Mouse (Mus musculus) hindlimb bud, embryonic 11.5 days (tissue): ENCODE results near the gene Ugt1a10.
"Not testable (repeated sequence)": the region's sequence is repeated elsewhere in the genome, so short reads cannot be mapped to it uniquely, and the experiment has no call there.

Experiments
- DNase-seq: peaks from one replicate; pipeline ENCODE4 v3.0.0-alpha.2; 2012; ENCODE audit warnings: low read depth, low spot score; ENCODE audit errors: extremely low spot score

Gene Ugt1a10

DNA sequence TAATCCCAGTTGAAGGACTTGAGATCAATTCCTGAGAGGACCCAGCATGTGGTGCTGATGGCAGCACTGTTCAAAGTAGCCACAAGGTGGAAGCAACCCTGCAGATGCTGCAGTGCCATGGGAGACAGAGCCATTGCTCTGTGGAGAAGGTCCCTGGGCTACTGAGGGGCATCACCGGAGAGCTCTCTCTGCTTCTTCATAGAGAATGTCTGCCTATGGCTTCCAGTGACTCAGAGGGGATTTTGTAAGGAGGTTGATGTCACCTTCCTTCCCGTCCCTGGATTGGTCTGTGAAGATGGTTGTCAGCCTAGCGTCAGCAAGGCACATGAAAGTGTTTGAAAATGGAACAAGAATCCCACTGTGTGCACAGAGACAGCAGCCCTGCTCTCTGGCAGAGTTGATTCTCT lies 39.1 kb downstream of the Ugt1a10 start:
- DNase-seq = not testable (repeated sequence)

DNA sequence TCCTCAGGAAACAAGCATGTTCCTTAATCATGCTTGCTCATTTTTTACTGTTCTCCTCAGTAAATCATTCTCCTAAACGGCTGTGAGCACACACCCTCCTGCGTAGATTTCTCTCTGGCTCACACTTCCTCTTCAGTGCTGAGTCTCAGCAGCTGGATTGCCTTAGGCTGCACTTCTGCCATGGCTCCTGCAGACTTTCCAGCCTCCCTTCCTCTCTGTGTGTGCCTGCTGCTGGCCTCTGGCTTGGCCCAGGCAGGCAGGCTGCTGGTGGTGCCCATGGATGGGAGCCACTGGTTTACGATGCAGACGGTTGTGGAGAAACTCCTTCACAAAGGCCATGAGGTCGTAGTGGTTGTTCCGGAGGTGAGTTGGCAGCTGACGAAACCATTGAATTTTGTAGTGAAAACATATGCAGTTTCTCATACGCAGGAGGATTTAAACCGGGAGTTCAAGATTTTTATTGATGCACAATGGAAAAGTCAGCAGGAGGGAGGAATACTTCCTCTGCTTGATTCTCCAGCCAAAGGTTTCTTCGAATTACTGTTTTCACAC lies 39.8 kb downstream of the Ugt1a10 start, which contains the start of gene Ugt1a7c:
Gene Ugt1a7c, plus strand, starts transcription at position 122 of the 552 bp plus-strand sequence.
- peak; percentile 24 for DNase-seq

DNA sequence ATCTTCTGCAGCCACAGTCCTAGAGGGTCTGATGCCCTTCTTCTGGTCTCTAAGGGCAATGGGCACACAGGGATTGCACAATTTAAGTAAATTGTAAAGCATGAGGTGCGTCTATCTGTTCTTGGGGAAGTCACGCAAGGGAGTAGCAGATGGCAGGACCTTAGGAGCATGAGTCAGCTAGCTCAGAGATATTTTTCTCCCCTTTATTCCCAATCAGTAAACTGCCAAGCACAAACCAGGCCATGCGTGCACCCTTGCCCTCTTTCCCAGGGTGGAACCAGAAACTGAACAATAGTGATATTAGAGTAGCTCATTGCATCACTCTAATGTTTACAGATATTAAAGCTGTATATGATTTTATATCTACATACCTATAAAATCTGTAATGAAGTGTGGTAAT lies 43.4 kb downstream of the Ugt1a10 start:
- DNase-seq = not testable (repeated sequence)

DNA sequence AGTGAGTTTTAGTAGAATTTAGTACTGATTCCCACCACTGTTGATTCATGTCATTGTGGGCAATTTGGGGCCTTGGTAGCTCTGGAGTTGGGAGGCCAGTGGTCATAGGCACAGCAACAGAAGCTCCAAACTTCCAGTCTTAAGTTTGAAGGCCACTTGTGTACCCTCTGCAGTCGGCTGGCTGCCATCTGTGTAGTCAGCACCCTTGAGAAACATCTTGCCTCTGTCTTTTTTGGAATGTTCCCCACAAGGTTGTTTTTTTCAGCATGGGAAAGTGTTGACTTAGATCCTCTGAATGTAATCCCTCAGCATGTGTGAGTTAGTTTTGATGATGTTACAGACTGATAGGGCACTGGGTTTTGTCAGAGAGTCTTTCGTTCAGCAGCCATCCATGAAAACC lies 44.5 kb downstream of the Ugt1a10 start:
- not testable (repeated sequence) for DNase-seq

DNA sequence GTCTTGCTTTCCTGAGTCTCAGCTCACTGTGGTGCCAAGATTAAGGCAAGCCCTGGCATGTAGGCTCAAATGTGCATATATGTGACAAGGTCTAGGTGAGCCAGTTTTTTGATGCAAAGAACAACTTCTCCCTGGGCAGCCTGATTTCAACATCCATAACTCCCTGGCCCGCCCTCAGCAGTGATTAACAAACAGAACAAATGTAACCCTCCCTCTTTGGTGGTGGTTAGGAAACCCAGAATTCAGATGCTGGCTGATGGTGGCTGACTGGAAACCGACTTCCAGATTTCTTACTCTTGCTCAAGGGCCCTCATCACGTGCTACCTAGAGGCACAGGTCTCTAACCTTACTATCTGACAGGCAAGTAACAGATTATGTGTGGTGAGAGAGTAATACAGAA lies 47.8 kb downstream of the Ugt1a10 start, which contains the start of gene Ugt1a6b:
Gene Ugt1a6b, plus strand, starts transcription at position 234 of the 400 bp plus-strand sequence.
- DNase-seq = not testable (repeated sequence)

DNA sequence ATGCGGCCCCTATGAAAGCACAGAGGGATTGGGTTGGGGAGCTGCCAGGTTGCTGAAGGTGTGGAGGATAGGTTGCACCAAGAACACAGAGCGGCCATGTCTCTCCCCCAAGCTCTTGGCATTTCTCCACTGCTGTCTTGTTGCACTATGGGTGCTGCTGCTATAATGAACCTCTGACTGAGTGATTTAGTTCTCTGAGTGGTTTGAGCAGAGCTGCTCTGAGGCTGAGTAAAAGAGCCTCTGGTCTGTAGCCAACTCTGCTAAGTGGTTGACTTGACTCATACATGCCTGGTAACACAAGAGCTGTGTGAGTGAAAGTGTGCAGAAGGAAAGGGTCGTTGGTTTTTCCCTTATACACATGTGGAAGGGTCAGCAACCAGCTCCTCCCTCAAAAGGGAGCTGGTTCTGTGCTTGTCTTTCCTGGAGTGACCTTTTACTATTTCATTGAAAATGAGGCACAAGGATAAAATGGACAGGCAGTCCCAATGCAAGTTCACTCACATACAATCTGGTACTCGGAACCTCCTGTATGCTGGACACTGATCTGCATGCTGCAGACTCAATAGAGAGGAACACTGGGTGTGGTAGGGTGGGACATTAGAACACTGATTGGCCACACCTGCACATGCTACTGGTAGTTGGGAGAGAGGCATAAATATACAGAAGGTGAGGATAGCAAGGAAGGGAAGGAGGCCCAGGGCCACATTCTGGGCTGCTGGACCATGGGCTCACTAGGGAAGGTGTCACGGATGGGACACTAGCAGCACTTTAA lies 48.7 kb downstream of the Ugt1a10 start:
- not testable (repeated sequence) for DNase-seq

DNA sequence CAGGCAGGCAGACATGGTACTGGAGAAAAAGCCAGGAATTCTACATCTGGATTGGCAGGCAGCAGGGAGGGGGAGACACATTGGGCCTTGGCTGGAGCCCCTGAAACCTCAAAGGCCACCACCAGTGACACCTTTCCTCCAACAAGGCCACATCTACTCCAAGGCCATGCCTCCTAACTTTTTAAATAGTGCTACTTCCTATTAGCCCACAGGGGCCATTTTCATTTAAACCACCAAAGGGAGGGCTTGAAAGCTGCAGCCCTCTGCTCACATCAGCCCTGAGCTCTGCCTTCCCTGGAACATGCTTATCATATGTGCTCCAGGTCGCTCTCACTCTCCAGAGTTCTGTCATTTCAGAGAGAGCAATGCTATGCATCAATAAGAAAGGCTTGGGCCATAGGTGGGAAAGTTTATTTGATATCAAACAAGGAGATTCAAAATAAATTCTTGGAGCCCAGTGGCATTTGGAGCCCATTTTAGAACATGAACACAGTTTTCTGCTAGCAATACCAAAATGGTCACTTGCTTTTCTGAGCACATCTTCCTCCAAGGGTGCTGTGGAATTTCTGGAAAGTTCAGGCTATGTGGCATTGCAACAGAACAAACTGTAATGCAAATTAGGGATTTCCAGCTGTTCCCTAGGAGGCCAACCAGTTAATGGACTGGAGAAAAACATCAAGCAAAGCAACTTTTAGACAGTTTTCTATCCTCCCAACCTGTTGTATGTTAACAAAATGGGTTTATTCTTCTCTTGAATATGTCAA lies 49.7 kb downstream of the Ugt1a10 start:
- no peak for DNase-seq

DNA sequence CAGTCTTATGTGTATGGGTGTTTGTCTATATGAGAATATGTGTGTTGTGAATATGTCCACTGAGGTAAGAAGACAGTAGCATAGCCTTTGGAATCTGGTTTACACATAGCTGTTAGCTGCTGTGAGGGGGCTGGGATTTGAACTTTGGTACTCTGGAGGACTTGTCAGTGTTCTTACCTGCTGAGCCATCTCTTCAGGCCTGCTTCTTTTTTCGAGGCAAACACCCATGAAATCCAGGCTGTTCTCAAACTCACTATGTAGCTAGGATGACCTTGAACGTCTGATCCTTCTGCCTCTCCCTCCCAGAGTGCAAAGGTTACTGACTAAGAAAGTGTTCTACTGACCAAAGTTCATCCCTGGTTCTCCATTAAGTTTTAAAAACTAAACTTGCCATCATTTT lies 50.5 kb downstream of the Ugt1a10 start:
- DNase-seq = no peak

DNA sequence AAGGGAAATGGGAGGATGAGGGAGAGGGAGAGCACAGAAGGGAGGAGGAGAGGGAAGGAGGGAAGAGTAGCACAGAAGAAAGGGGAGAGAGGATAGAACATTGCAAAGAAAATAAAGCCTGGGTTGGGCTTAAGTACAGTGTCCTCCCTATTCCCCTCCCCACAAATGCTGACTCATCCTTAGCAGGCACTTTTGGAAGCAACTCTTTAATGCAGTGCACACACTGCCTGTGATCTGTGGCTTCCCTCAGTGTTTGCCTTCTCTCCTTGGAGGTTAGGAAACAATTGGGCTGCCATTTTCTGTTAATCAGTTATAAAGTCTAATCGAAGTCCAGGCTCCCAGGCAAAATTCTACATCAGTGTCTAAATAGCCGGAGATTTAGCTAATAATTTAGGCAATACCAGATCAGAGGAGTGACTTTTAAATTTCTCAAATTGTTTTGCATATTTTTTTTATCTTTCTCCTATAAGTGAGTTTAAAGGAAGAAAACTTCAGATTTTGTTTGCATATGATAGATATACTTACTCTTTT lies 53.9 kb downstream of the Ugt1a10 start:
- DNase-seq = not testable (repeated sequence)

DNA sequence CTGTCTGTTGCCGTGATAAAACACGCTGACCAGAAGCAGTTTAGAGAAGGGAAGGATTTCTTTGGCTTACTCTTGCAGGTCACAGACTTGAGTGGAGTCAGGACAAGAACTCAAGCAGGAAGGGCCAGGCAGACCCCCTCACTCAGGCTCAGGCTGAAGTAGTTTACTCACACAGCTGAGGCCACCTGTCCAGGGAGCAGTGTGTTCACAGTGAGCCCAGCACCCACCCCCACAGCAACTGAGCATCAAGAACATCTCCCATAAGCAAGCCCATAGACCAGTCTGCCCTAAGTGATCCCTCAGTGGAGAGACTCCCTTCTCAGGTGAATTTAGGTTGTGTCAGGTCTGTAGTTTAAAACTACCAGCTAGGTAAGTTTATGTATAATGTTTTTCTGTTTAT lies 54.4 kb downstream of the Ugt1a10 start:
- DNase-seq = not testable (repeated sequence)

DNA sequence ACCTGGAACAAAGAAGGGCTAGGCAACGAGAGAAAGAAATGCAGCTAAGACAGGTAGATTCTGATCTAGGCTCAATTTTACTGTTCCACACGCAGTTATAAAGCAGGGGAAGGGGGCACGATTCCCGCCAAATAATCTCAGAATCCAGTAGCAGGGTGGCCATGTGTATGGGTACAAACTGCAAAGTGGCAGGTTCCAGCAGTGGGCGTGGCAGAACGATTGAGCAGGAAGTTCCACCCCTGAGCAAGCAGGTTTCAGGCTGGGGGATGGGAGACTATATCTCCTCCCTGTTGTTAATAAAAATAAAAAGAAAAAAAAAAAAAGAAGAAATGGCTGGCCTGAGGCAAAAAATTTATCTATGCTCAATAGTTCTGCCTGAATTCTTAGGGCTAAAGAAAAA lies 57.6 kb downstream of the Ugt1a10 start:
- DNase-seq = not testable (repeated sequence)

DNA sequence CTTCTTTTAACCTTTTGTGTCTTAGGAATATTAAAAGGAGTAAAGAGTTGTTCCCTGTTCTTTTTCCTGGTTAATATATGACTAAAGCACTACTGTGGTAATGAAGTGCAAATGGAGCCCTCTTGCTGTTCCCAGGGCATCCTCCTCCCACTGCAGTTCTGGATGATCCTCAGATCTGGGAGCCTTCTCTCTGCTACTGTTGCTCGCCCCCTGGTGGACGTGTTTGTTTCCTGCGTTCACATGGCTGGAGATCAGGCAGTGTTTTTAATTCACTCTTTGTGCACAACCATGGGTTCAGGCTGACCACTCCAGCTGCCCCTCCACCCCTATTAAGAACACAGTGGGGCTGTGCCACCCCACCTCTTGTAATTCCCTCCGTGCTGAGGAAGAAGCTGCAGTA lies 65.4 kb downstream of the Ugt1a10 start:
- not testable (repeated sequence) for DNase-seq

DNA sequence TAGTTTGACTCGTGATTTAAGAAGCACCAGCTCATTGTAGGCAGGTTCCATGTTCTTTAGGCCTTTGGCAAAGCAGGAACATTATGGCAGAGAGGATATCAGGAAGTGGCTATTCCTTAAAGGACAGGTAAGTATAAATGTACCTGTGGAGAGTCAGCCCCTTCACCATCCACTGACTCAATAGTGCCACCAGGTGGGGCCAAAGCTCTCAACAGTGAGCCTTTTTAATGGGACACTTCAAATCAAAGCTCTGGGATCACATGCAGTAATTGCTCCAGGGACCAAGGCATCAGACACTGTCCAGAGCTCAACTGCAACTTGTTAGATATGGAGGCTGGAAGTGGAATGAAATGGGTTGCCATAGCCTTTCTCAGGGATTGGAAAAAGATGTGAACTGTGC lies 66.3 kb downstream of the Ugt1a10 start:
- not testable (repeated sequence) for DNase-seq

DNA sequence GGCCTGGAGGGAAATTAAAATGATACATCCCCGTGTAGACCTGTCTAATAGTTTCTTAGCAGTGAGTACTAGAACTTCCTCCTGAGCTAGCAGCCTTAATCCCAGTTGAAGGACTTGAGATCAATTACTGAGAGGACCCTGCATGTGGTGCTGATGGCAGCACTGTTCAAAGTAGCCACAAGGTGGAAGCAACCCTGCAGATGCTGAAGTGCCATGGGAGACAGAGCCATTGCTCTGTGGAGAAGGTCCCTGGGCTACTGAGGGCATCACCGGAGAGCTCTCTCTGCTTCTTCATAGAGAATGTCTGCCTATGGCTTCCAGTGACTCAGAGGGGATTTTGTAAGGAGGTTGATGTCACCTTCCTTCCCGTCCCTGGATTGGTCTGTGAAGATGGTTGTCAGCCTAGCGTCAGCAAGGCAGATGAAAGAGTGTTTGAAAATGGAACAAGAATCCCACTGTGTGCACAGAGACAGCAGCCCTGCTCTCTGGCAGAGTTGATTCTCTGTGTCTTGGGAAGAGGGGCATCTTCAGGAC lies 70.7 kb downstream of the Ugt1a10 start:
- DNase-seq = not testable (repeated sequence)

DNA sequence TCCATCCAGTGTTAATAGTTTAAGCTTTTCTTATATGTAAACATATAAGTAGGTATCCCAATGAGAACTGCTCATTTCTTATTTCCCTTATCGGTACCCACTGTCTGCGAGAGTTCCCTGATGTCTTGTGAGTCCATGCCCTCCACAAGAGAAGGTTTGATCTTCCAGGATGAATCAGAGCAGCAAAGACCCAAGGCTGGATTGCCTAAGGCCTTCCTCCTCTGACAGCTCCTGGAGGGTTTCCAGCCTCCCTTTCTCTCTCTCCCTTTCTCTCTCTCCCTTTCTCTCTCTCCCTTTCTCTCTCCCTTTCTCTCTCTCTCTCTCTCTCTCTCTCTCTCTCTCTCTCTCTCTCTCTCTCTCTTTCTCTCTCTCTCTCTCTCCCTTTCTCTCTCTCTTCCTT lies 73.9 kb downstream of the Ugt1a10 start:
- not testable (repeated sequence) for DNase-seq

DNA sequence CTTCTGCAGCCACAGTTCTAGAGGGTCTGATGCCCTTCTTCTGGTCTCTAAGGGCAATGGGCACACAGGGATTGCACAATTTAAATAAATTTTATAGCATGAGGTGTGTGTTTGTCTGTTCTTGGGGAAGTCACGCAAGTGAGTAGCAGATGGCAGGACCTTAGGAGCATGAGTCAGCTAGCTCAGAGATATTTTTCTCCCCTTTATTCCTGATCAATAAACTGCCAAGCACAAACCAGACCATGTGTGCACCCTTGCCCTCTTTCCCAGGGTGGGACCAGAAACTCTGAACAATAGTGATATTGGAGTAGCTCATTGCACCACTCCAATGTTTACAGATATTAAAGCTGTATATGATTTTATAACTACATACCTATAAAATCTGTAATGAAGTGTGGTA lies 75.0 kb downstream of the Ugt1a10 start:
- DNase-seq = not testable (repeated sequence)

DNA sequence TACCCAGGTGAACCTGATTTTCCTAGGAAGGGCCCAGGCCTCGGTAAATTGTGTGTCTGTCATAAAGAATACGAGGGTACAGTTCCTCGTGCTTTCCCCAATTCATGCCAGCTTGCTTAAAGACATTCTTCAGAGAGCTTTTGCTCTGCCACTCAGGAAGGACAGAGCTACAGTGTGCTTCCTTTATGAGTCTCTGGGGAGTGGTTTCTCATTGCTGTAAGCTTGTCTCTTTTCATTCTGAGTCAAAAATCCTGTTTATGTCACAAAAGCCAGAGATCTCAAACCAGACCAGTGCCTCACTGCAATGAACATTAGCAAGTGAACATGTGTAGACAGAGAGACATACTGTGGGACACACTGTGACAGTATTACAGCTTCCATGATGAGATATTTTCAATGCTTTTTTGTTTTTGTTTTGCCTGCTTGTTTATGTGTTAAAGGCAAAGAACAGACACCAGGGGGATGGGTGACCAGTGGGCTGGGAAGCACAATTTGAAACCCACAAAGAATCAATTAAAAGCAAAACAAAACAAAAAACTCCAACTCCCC lies 78.8 kb downstream of the Ugt1a10 start:
- DNase-seq = no peak

DNA sequence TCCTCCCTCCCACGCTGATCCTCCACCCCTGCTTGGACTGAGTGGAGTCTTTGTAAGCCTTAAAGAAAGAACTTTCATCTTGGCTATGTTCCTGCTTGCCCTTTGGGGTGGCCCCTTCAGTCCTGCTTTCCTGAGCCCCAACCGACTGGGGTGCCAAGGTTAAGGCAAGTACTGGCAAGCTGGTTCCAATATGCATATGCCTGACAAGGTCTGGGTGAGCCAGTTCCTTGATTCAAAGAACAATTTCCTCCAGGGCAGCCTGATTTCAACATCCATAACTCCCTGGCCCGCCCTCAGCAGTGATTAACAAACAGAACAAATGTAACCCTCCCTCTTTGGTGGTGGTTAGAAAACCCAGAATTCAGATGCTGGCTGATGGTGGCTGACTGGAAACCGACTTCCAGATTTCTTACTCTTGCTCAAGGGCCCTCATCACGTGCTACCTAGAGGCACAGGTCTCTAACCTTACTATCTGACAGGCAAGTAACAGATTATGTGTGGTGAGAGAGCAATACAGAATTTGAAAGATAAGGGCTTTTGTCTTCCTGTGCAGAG lies 79.3 kb downstream of the Ugt1a10 start, which contains the start of gene Ugt1a6a:
Gene Ugt1a6a, plus strand, starts transcription at position 353 of the 555 bp plus-strand sequence.
- not testable (repeated sequence) for DNase-seq

DNA sequence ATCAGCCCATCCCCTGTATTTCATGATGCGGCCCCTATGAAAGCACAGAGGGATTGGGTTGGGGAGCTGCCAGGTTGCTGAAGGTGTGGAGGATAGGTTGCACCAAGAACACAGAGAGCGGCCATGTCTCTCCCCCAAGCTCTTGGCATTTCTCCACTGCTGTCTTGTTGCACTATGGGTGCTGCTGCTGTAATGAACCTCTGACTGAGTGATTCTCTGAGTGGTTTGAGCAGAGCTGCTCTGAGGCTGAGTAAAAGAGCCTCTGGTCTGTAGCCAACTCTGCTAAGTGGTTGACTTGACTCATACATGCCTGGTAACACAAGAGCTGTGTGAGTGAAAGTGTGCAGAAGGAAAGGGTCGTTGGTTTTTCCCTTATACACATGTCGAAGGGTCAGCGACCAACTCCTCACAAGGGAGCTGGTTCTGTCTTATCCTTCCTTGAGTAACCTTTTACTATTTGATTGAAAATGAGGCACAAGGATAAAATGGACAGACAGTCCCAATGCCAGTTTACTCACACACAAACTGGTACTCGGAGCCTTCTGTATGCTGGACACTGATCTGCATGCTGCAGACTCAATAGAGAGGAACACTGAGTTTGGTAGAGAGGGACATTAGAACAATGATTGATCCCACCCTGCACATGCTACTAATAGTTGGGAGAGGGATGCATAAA lies 80.2 kb downstream of the Ugt1a10 start:
- DNase-seq = not testable (repeated sequence)

DNA sequence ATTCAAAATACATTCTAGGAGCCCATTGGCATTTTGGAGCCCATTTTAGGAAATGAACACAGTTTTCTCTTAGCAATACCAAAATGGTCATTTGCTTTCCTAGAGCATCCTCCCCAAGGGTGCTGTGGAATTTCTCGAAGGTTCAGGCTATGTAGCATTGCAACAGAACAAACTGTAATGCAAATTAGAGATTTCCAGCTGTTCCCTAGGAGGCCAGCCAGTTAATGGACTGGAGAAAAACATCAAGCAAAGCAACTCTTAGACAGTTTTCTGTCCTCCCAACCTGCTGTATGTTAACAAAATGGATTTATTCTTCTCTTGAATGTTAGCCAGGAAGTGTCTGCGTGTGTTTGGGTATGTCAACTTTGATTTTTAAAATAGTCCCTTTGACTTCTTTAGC lies 81.5 kb downstream of the Ugt1a10 start:
- DNase-seq = no peak
